Mouse (Mus musculus) liver, adult 2 months (tissue): ENCODE results near the gene Vti1a. TPM values are rescaled to one million over a fixed set of nuclear protein-coding genes. Genes with fewer than 3 reads are reported as not detected.

Source experiments
- DNase-seq: peaks from one replicate; pipeline ENCODE4 v3.0.0-alpha.2; 2011; ENCODE audit warnings: low read depth, low spot score; ENCODE audit errors: extremely low read depth
- H3K27ac ChIP-seq: fragments of 200-500 bp; replicated peaks from 2 replicates; pipeline ENCODE4 v1.5.1; 2012; ENCODE audit warnings: low read depth, mild to moderate bottlenecking, control low read depth, inconsistent platforms, low read length; ENCODE audit not compliant: insufficient read depth
- H3K27me3 ChIP-seq: fragments of 200-500 bp; 2 replicates; pipeline ENCODE4 v1.6.1; 2012; ENCODE audit warnings: mild to moderate bottlenecking, moderate library complexity, low read length, inconsistent platforms; ENCODE audit not compliant: control insufficient read depth, insufficient read depth
- H3K36me3 ChIP-seq: fragments of 200-500 bp; 2 replicates; pipeline ENCODE4 v1.6.1; 2012; ENCODE audit warnings: low read length, inconsistent platforms; ENCODE audit not compliant: control insufficient read depth, insufficient read depth
- H3K4me1 ChIP-seq: fragments of 200-500 bp; 2 replicates; pipeline ENCODE4 v1.6.1; 2011; ENCODE audit warnings: low read length; ENCODE audit not compliant: control insufficient read depth, insufficient read depth
- H3K4me3 ChIP-seq: fragments of 200-500 bp; 2 replicates; pipeline ENCODE4 v1.5.1; 2011; ENCODE audit warnings: low read depth, mild to moderate bottlenecking, control low read depth, low read length, moderate library complexity; ENCODE audit not compliant: insufficient read depth
- H3K79me2 ChIP-seq: fragments of 200-500 bp; 2 replicates; pipeline ENCODE4 v1.6.1; 2012; ENCODE audit warnings: inconsistent platforms, mild to moderate bottlenecking, low read length, moderate library complexity; ENCODE audit not compliant: control insufficient read depth, insufficient read depth
- H3K9ac ChIP-seq: fragments of 200-500 bp; 2 replicates; pipeline ENCODE4 v1.6.1; 2012; ENCODE audit warnings: low read depth, mild to moderate bottlenecking, control low read depth, inconsistent platforms, low read length
- CTCF ChIP-seq: fragments of 200-500 bp; IDR thresholded peaks from 2 replicates; pipeline ENCODE4 v1.5.1; 2011; ENCODE audit warnings: low read depth, low read length, control low read depth
- POLR2A ChIP-seq: fragments of 200-500 bp; IDR thresholded peaks from 2 replicates; pipeline ENCODE4 v1.6.1; 2011; ENCODE audit warnings: low read length, control low read depth; ENCODE audit not compliant: insufficient read depth; ENCODE audit errors: extremely low read depth
- WGBS: fragments of 180-500 bp; shearing (Covaris S2); methylation state at CpG from one replicate; pipeline ENCODE4 v1.1.7; 2018; 5-methylcytosine and 5-hydroxymethylcytosine counted together
- polyA plus RNA-seq: library from polyadenylated mRNA; depleted of rRNA; stranded (reverse); fragments of >200 nt; gene quantifications from 2 replicates; pipeline ENCODE4 v1.2.3, GENCODE M21; 2012
- total RNA-seq: library from RNA; depleted of rRNA; stranded (reverse); fragments of >200 nt; gene quantifications from 2 replicates; pipeline ENCODE4 v1.2.3, GENCODE M21; 2014

Vti1a gene
- total and polyA plus RNA-seq, 2 experiments = 6.1 to 14.8 TPM

DNA sequence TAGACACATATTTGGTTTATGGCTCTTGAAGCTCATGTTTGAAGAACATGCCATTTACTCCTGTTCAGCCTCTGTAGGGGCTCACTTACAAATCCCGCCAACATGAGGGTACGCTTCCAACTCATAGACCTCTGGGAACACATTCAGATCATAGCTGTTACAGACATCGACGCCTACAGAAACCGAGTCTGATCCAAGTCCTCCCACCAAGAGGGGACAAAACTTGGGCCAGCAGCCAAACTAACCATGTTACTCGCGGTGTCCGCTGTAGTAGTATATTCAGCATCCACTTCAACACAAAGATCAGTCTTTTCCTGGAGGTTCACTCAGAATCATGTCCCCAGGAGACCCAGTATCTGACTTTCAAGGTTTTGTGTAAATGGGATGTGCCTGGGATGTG, 193.5 kb downstream of the Vti1a start:
- no peak for DNase-seq
- 96% methylated on average over 8 of the region's 8 CpGs for WGBS
- no peak overlapping the region for H3K27ac ChIP-seq
- TF ChIP-seq CTCF (no peak), POLR2A (no peak)
- peaks cover 5% of the 10 kb centered on the region; the same call in 1 of the 2 replicates for H3K4me1 ChIP-seq
- no peak overlapping the region for H3K9ac ChIP-seq
- H3K79me2 ChIP-seq = no peaks in the 10 kb centered on the region
- H3K4me3 ChIP-seq = no peak overlapping the region
- H3K27me3 ChIP-seq = no peaks in the 10 kb centered on the region
- H3K36me3 ChIP-seq = no peaks in the 10 kb centered on the region

GRCm38 (mm10) chr19:55513941-55514340, 197.8 kb downstream of the Vti1a start:
- no peaks in the 10 kb centered on the region for H3K4me1 ChIP-seq
- TF ChIP-seq CTCF = no peak
- TF ChIP-seq POLR2A = no peak
- no peak overlapping the region for H3K27ac ChIP-seq
- DNase-seq = no peak
- H3K36me3 ChIP-seq = no peaks in the 10 kb centered on the region
- no peak overlapping the region for H3K4me3 ChIP-seq
- no peaks in the 10 kb centered on the region for H3K79me2 ChIP-seq
- H3K27me3 ChIP-seq = no peaks in the 10 kb centered on the region
- H3K9ac ChIP-seq = no peak overlapping the region
- WGBS = 95% methylated on average over 4 of the region's 4 CpGs

GRCm38 (mm10) chr19:55520236-55520635, 204.1 kb downstream of the Vti1a start:
- WGBS = 28% methylated on average over 2 of the region's 2 CpGs
- no peak overlapping the region for H3K27ac ChIP-seq
- no peaks in the 10 kb centered on the region for H3K4me1 ChIP-seq
- H3K79me2 ChIP-seq = no peaks in the 10 kb centered on the region
- H3K36me3 ChIP-seq = no peaks in the 10 kb centered on the region
- no peak for DNase-seq
- H3K9ac ChIP-seq = no peak overlapping the region
- H3K4me3 ChIP-seq = no peak overlapping the region
- no peaks in the 10 kb centered on the region for H3K27me3 ChIP-seq
- no peak for TF ChIP-seq POLR2A
- TF ChIP-seq CTCF = no peak

DNA sequence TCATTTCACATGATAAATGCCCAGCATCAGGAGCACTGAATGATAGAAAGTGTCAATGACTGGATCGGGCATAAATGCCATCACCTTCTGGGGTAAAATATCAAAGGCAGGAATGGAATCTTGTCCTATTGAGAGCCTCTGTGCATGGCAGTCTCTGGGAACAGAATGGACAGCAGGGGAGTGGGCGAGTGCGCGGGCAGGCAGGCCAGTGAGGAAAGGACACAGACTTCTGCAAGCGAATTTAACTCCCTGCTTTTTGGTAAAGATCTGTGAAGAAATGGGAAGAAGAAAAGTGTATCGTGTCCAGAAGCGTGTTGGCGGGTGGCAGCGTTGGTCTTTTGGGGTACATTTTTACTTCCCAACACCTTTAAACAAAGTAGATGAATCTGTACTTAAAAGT, 207.2 kb downstream of the Vti1a start:
- TF ChIP-seq CTCF (no peak), POLR2A (no peak)
- H3K9ac ChIP-seq = no peak overlapping the region
- no peaks in the 10 kb centered on the region for H3K36me3 ChIP-seq
- no peaks in the 10 kb centered on the region for H3K79me2 ChIP-seq
- H3K4me3 ChIP-seq = no peak overlapping the region
- DNase-seq = no peak
- H3K4me1 ChIP-seq = no peaks in the 10 kb centered on the region
- H3K27me3 ChIP-seq = no peaks in the 10 kb centered on the region
- H3K27ac ChIP-seq = no peak overlapping the region
- 95% methylated on average over 9 of the region's 9 CpGs for WGBS

GRCm38 (mm10) chr19:55524385-55524784, 208.3 kb downstream of the Vti1a start:
- H3K9ac ChIP-seq = no peak overlapping the region
- TF ChIP-seq POLR2A (no peak), CTCF (no peak)
- H3K27me3 ChIP-seq = no peaks in the 10 kb centered on the region
- H3K36me3 ChIP-seq = no peaks in the 10 kb centered on the region
- no peak overlapping the region for H3K4me3 ChIP-seq
- 94% methylated on average over 7 of the region's 7 CpGs for WGBS
- H3K4me1 ChIP-seq = no peaks in the 10 kb centered on the region
- no peak for DNase-seq
- no peak overlapping the region for H3K27ac ChIP-seq
- H3K79me2 ChIP-seq = no peaks in the 10 kb centered on the region

- no peaks in the 10 kb centered on the region for H3K36me3 ChIP-seq
- WGBS = 96% methylated on average over 3 of the region's 3 CpGs
- DNase-seq = no peak
These were observed 209.0 kb downstream of the Vti1a start for GRCm38 (mm10) chr19:55525056-55525455.

More at GRCm38 (mm10) chr19:55525056-55525455, 209.0 kb downstream of the Vti1a start:
- TF ChIP-seq POLR2A = no peak
- TF ChIP-seq CTCF = no peak
- Histone ChIP-seq H3K4me3 (no peak overlapping the region), H3K27me3 (no peaks in the 10 kb centered on the region), H3K79me2 (no peaks in the 10 kb centered on the region), H3K4me1 (no peaks in the 10 kb centered on the region), H3K27ac (no peak overlapping the region), H3K9ac (no peak overlapping the region)
